Mouse (Mus musculus) CH12.LX (cell line): ENCODE results near the gene Col9a2. TPM values are rescaled to one million over a fixed set of nuclear protein-coding genes. Genes with fewer than 3 reads are reported as not detected.

Experiments
- DNase-seq: peaks from one replicate; pipeline ENCODE4 v3.0.0-alpha.2; 2013; ENCODE audit errors: extremely low read depth
- H3K27ac ChIP-seq: 2 replicates; pipeline ENCODE4 v1.5.1; 2012; ENCODE audit warnings: low read depth, mild to moderate bottlenecking, control low read depth, moderate library complexity; ENCODE audit not compliant: insufficient read depth
- H3K27me3 ChIP-seq: replicated peaks from 2 replicates; pipeline ENCODE3; 2012; ENCODE audit warnings: inconsistent platforms
- H3K36me3 ChIP-seq, 2 experiments: replicated peaks in 1 of 2; 2 replicates each; pipeline versions ENCODE3 to v1.6.1; 2012; ENCODE audit warnings: inconsistent platforms in 1 of 2, low read length in 1 of 2, mild to moderate bottlenecking in 1 of 2, mixed read lengths in 1 of 2, moderate library complexity in 1 of 2; ENCODE audit not compliant: control insufficient read depth in 1 of 2, insufficient read depth in 1 of 2
- H3K4me1 ChIP-seq, 2 experiments: 2 replicates each; pipeline ENCODE4 v1.6.1; 2012; ENCODE audit warnings: inconsistent platforms in 1 of 2, moderate library complexity in 1 of 2; ENCODE audit not compliant: insufficient read depth in 2 of 2, control insufficient read depth in 1 of 2
- H3K4me2 ChIP-seq: 2 replicates; pipeline ENCODE4 v1.6.1; 2012; ENCODE audit warnings: low read depth, mild to moderate bottlenecking, control low read depth; ENCODE audit not compliant: poor library complexity, insufficient read depth, severe bottlenecking
- H3K4me3 ChIP-seq, 3 experiments: fragments of 150-350 bp in 1 of 3; sonication (generic) in 1 of 3; replicated peaks in 1 of 3; 2 replicates each; pipeline versions ENCODE3 to v1.5.1; 2011 to 2012; ENCODE audit warnings: low read depth in 2 of 3, low read length in 2 of 3, mild to moderate bottlenecking in 2 of 3, moderate library complexity in 2 of 3, control low read depth in 1 of 3, improper control_type of control experiment in 1 of 3, inconsistent platforms in 1 of 3, mixed read lengths in 1 of 3; ENCODE audit not compliant: poor library complexity in 1 of 3
- H3K79me2 ChIP-seq: replicated peaks from 2 replicates; pipeline ENCODE4 v1.6.1; 2012; ENCODE audit warnings: mild to moderate bottlenecking, moderate library complexity; ENCODE audit not compliant: control insufficient read depth, poor library complexity, insufficient read depth, severe bottlenecking; ENCODE audit errors: extremely low read depth
- H3K9ac ChIP-seq: 2 replicates; pipeline ENCODE4 v1.6.1; 2012; ENCODE audit warnings: low read depth, mild to moderate bottlenecking, control low read depth, moderate library complexity; ENCODE audit not compliant: insufficient read depth
- H3K9me3 ChIP-seq: replicated peaks from 2 replicates; pipeline ENCODE3; 2012; ENCODE audit warnings: low read length, inconsistent platforms, mixed read lengths
- BHLHE40 ChIP-seq: IDR thresholded peaks from 2 replicates; pipeline ENCODE4 v1.6.1; 2011; ENCODE audit warnings: mild to moderate bottlenecking, low read depth, low read length, improper control_type of control experiment
- CHD1 ChIP-seq: IDR thresholded peaks from 2 replicates; pipeline ENCODE4 v1.6.1; 2012; ENCODE audit warnings: low read depth, low read length, improper control_type of control experiment, inconsistent platforms
- CHD2 ChIP-seq: IDR thresholded peaks from 2 replicates; pipeline ENCODE4 v1.6.1; 2011; ENCODE audit warnings: low read length, improper control_type of control experiment
- CTCF ChIP-seq, 2 experiments: IDR thresholded peaks in 1 of 2; conservative IDR thresholded peaks in 1 of 2; 2 replicates each; pipeline ENCODE4 v1.5.1; 2011 to 2012; ENCODE audit warnings: low read depth in 2 of 2, low read length in 2 of 2, improper control_type of control experiment in 1 of 2, inconsistent platforms in 1 of 2, mild to moderate bottlenecking in 1 of 2, moderate library complexity in 1 of 2
- E2F4 ChIP-seq: IDR thresholded peaks from 2 replicates; pipeline ENCODE4 v1.6.1; 2011; ENCODE audit warnings: low read depth, low read length, improper control_type of control experiment; ENCODE audit not compliant: insufficient replicate concordance
- ELF1 ChIP-seq: IDR thresholded peaks from 2 replicates; pipeline ENCODE4 v1.6.1; 2014; ENCODE audit warnings: low read depth, mild to moderate bottlenecking, inconsistent platforms, low read length, improper control_type of control experiment
- EP300 ChIP-seq: IDR thresholded peaks from 2 replicates; pipeline ENCODE4 v1.6.1; 2011; ENCODE audit warnings: low read length, improper control_type of control experiment
- ETS1 ChIP-seq: conservative IDR thresholded peaks from 2 replicates; pipeline ENCODE4 v1.6.1; 2012; ENCODE audit warnings: low read depth, mild to moderate bottlenecking, inconsistent platforms, low read length, improper control_type of control experiment, moderate library complexity
- GABPA ChIP-seq: IDR thresholded peaks from 2 replicates; pipeline ENCODE4 v1.6.1; 2012; ENCODE audit warnings: low read depth, low read length, improper control_type of control experiment, inconsistent platforms; ENCODE audit not compliant: insufficient replicate concordance
- IRF4 ChIP-seq: IDR thresholded peaks from 2 replicates; pipeline ENCODE4 v1.6.1; 2014; ENCODE audit warnings: low read depth, mild to moderate bottlenecking, inconsistent platforms, low read length, improper control_type of control experiment
- JUN ChIP-seq: IDR thresholded peaks from 2 replicates; pipeline ENCODE4 v1.6.1; 2011; ENCODE audit warnings: low read depth, mild to moderate bottlenecking, low read length, improper control_type of control experiment, moderate library complexity; ENCODE audit not compliant: insufficient read depth
- JUND ChIP-seq: conservative IDR thresholded peaks from 2 replicates; pipeline ENCODE4 v1.6.1; 2011; ENCODE audit warnings: low read depth, low read length, improper control_type of control experiment
- MAFK ChIP-seq: IDR thresholded peaks from 2 replicates; pipeline ENCODE4 v1.6.1; 2011; ENCODE audit warnings: low read length, improper control_type of control experiment; ENCODE audit not compliant: insufficient replicate concordance
- MAX ChIP-seq: IDR thresholded peaks from 2 replicates; pipeline ENCODE4 v1.6.1; 2011; ENCODE audit warnings: low read length, improper control_type of control experiment
- MAZ ChIP-seq: IDR thresholded peaks from 2 replicates; pipeline ENCODE4 v1.6.1; 2012; ENCODE audit warnings: low read depth, mild to moderate bottlenecking, inconsistent platforms, low read length, improper control_type of control experiment, moderate library complexity
- MEF2A ChIP-seq: IDR thresholded peaks from 2 replicates; pipeline ENCODE4 v1.6.1; 2014; ENCODE audit warnings: low read depth, mild to moderate bottlenecking, inconsistent platforms, low read length, improper control_type of control experiment, borderline replicate concordance
- MXI1 ChIP-seq: IDR thresholded peaks from 2 replicates; pipeline ENCODE4 v1.6.1; 2011; ENCODE audit warnings: mild to moderate bottlenecking, low read depth, low read length, improper control_type of control experiment
- MYC ChIP-seq: IDR thresholded peaks from 2 replicates; pipeline ENCODE4 v1.6.1; 2011; ENCODE audit warnings: low read depth, mild to moderate bottlenecking, improper control_type of control experiment, low read length
- NELFE ChIP-seq: IDR thresholded peaks from 2 replicates; pipeline ENCODE4 v1.6.1; 2011; ENCODE audit warnings: low read depth, low read length, improper control_type of control experiment
- NRF1 ChIP-seq: IDR thresholded peaks from 2 replicates; pipeline ENCODE4 v1.6.1; 2014; ENCODE audit warnings: low read depth, mild to moderate bottlenecking, inconsistent platforms, low read length, improper control_type of control experiment, moderate library complexity
- PAX5 ChIP-seq: IDR thresholded peaks from 2 replicates; pipeline ENCODE4 v1.6.1; 2012; ENCODE audit warnings: low read length, inconsistent platforms, mixed read lengths
- POLR2A ChIP-seq: IDR thresholded peaks from 2 replicates; pipeline ENCODE4 v1.6.1; 2011; ENCODE audit warnings: low read depth, mild to moderate bottlenecking, improper control_type of control experiment, low read length
- POLR2AphosphoS2 ChIP-seq: IDR thresholded peaks from 2 replicates; pipeline ENCODE4 v1.6.1; 2011; ENCODE audit warnings: low read depth, low read length, improper control_type of control experiment
- RAD21 ChIP-seq: IDR thresholded peaks from 2 replicates; pipeline ENCODE4 v1.6.1; 2011; ENCODE audit warnings: low read depth, mild to moderate bottlenecking, low read length, improper control_type of control experiment, moderate library complexity
- RCOR1 ChIP-seq: conservative IDR thresholded peaks from 2 replicates; pipeline ENCODE4 v1.6.1; 2012; ENCODE audit warnings: low read depth, mild to moderate bottlenecking, inconsistent platforms, low read length, improper control_type of control experiment
- SIN3A ChIP-seq: IDR thresholded peaks from 2 replicates; pipeline ENCODE4 v1.6.1; 2012; ENCODE audit warnings: low read length, improper control_type of control experiment, inconsistent platforms
- TCF12 ChIP-seq: IDR thresholded peaks from 2 replicates; pipeline ENCODE4 v1.6.1; 2014; ENCODE audit warnings: low read depth, mild to moderate bottlenecking, inconsistent platforms, low read length, improper control_type of control experiment
- UBTF ChIP-seq: IDR thresholded peaks from 2 replicates; pipeline ENCODE4 v1.6.1; 2012; ENCODE audit warnings: low read depth, mild to moderate bottlenecking, inconsistent platforms, low read length, improper control_type of control experiment, moderate library complexity
- USF1 ChIP-seq: IDR thresholded peaks from 2 replicates; pipeline ENCODE4 v1.6.1; 2014; ENCODE audit warnings: low read depth, mild to moderate bottlenecking, inconsistent platforms, low read length, improper control_type of control experiment
- USF2 ChIP-seq: conservative IDR thresholded peaks from 2 replicates; pipeline ENCODE4 v1.6.1; 2011; ENCODE audit warnings: low read depth, low read length, improper control_type of control experiment
- ZMIZ1 ChIP-seq: IDR thresholded peaks from 2 replicates; pipeline ENCODE4 v1.6.1; 2012; ENCODE audit warnings: low read depth, mild to moderate bottlenecking, inconsistent platforms, low read length, improper control_type of control experiment
- ZNF384 ChIP-seq: IDR thresholded peaks from 2 replicates; pipeline ENCODE4 v1.6.1; 2012; ENCODE audit warnings: low read depth, low read length, improper control_type of control experiment, inconsistent platforms
- dilution Hi-C: fragments of 300-500 bp; cut with MboI; formaldehyde crosslinking; loops from 2 replicates; pipeline ENCODE4 v1.14.3; 2020; ENCODE audit warnings: low sequenced_read_pairs; ENCODE audit not compliant: extremely low pct_unique_long_range_greater_than_20kb, extremely low pct_ligation_motif_present
- in situ Hi-C: fragments of 300-500 bp; cut with MboI; formaldehyde crosslinking; loops from 3 replicates; pipeline ENCODE4 v1.14.3; 2019; ENCODE audit warnings: low sequenced_read_pairs, low pct_ligation_motif_present, low pct_unique_long_range_greater_than_20kb, mixed read lengths
- polyA plus RNA-seq: library from polyadenylated mRNA; unstranded; fragments of >175 nt; gene quantifications from 2 replicates; pipeline ENCODE4 v1.2.1, GENCODE M21; 2012; ENCODE audit warnings: low read depth; ENCODE audit not compliant: insufficient read length
- total RNA-seq, 2 experiments: library from RNA; depleted of rRNA; stranded (reverse); fragments of 300-350 nt in 1 of 2; fragments of >200 nt in 1 of 2; gene quantifications; 2 replicates each; pipeline ENCODE4 v1.2.3; 2012 to 2014

The Col9a2 gene
- total and polyA plus RNA-seq, 3 experiments, result not detected

- no peaks in the 10 kb centered on the region for H3K36me3 ChIP-seq
- H3K27me3 ChIP-seq, result no peaks in the 10 kb centered on the region
- dilution Hi-C loops, result no loop called here
- H3K27ac ChIP-seq, result no peak overlapping the region
- H3K4me1 ChIP-seq, result peaks cover 17 to 57% of the 10 kb centered on the region in 2 experiments
- no peak overlapping the region for H3K9ac ChIP-seq
- in situ Hi-C loops, result loop anchor here (5.0 kb wide), 1 partner anchor 41 kb away; no protein-coding TSS in a partner anchor
- TF ChIP-seq NRF1, result no peak
- no peak for TF ChIP-seq CHD1
- no peak for TF ChIP-seq RAD21
- no peak for TF ChIP-seq MAFK
- TF ChIP-seq ETS1, result no peak
- no peak for TF ChIP-seq MAZ
- TF ChIP-seq E2F4, result no peak
- TF ChIP-seq RCOR1, result no peak
- TF ChIP-seq BHLHE40, result no peak
- no peak for TF ChIP-seq EP300
- no peak for TF ChIP-seq IRF4
- TF ChIP-seq NELFE, result no peak
- no peak for TF ChIP-seq USF1
- TF ChIP-seq MEF2A, result no peak
- no peak for TF ChIP-seq PAX5
- TF ChIP-seq SIN3A, result no peak
- TF ChIP-seq TCF12, result no peak
- no peak for TF ChIP-seq MYC
- TF ChIP-seq POLR2AphosphoS2, result no peak
- no peak for TF ChIP-seq JUND
- TF ChIP-seq, all 38 proteins: peak for 0
- Histone ChIP-seq H3K79me2 (no peaks in the 10 kb centered on the region), H3K9me3 (no peaks in the 10 kb centered on the region), H3K4me3 (no peak overlapping the region), H3K4me2 (peak overlapping the region; percentile 42; the same call in 1 of the 2 replicates)
- no peak for DNase-seq
These were observed 11.0 kb upstream of the Col9a2 start for GRCm38 (mm10) chr4:121028146-121028545.

DNA sequence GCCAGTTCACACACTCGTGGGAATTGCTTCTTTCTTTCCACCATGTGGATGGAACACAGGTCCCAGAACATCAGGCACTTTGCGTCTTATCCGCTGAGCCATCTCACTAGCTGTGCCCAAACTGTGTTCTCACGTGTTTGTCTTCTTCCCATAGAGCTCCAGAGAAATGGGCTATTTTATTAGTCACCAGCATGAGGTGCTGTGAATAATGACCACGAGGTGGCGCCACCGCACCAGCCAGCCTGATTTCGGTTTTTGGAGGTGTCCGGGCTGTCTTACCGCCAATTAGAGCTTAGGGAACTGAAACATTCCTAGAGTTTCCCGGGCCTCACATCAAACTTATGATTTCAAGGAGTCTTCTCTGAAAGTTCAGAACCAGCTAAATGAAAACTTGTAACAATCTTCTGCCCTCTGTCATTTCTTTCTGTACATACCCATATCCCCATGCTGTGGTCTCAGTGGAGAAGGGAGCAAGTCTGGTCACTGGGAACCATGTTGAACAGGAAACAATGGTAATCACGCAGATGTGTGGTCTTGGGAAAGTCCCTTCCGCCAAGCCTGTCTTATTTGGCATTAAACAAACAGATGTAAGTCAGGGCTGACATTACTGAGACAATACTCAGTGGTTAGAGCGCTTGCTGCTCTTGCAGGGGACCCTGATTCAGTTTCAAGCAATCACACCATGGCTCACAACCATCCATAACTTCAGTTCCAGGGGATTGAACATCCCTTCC lies 10.4 kb upstream of the Col9a2 start:
- peak overlapping the region; percentile 8 to 28 (median 22) for H3K4me3 ChIP-seq
- no peaks in the 10 kb centered on the region for H3K9me3 ChIP-seq
- peak; percentile 91 for DNase-seq
- no peaks in the 10 kb centered on the region for H3K36me3 ChIP-seq
- peak overlapping the region; percentile 42 for H3K4me2 ChIP-seq
- no peaks in the 10 kb centered on the region for H3K79me2 ChIP-seq
- dilution Hi-C loops (no loop called here), in situ Hi-C loops (loop anchor here (5.0 kb wide), 1 partner anchor 42 kb away; no protein-coding TSS in a partner anchor)
- peak overlapping the region; percentile 59 for H3K27ac ChIP-seq
- no peaks in the 10 kb centered on the region for H3K27me3 ChIP-seq
- H3K9ac ChIP-seq, result 0 out of 2 replicates have a peak overlapping the region, but pooled peaks have one; percentile 49
- peaks cover 13 to 50% of the 10 kb centered on the region in 2 experiments for H3K4me1 ChIP-seq
- peak; percentile 47; the same call in 1 of the 2 replicates for TF ChIP-seq CHD2
- TF ChIP-seq NRF1, result peak; percentile 11; the same call in 1 of the 2 replicates
- peak; percentile 91 for TF ChIP-seq MAX
- TF ChIP-seq POLR2A, result peak; percentile 71
- TF ChIP-seq JUN, result no peak
- TF ChIP-seq ELF1, result peak; percentile 25; the same call in 1 of the 2 replicates
- TF ChIP-seq POLR2AphosphoS2, result peak; percentile 66; the same call in 1 of the 2 replicates
- TF ChIP-seq USF2, result no peak
- TF ChIP-seq NELFE, result peak; percentile 71
- 0 out of 2 replicates have a peak, but pooled peaks have one; percentile 19 for TF ChIP-seq JUND
- no peak for TF ChIP-seq UBTF
- TF ChIP-seq ETS1, result 0 out of 2 replicates have a peak, but pooled peaks have one; percentile 6
- no peak for TF ChIP-seq ZNF384
- TF ChIP-seq GABPA, result no peak
- peak; percentile 43; the same call in 1 of the 2 replicates for TF ChIP-seq E2F4
- TF ChIP-seq CTCF (conservative IDR thresholded peaks at IDR 0.05 in 1 of 2, IDR thresholded peaks at IDR 0.05 in 1 of 2; ENCODE audit: low read depth in 2 of 2, low read length in 2 of 2), result peak; percentile 81 to 94
- TF ChIP-seq ZMIZ1, result peak; percentile 96
- peak; percentile 76 for TF ChIP-seq MXI1
- peak; percentile 78 for TF ChIP-seq IRF4
